Mouse (Mus musculus) megakaryocyte, embryonic 14.5 days (primary cell): Measurements from ENCODE around the gene Aplf.

ENCODE experiments used
- FLI1 ChIP-seq: IDR thresholded peaks from 2 replicates; pipeline ENCODE4 v1.6.1; 2012; ENCODE audit warnings: low read length, inconsistent platforms, mixed read lengths
- GATA1 ChIP-seq: IDR thresholded peaks from 3 replicates; pipeline ENCODE4 v1.6.1; 2012; ENCODE audit warnings: mixed read lengths, low read length, inconsistent platforms, borderline replicate concordance

DNA sequence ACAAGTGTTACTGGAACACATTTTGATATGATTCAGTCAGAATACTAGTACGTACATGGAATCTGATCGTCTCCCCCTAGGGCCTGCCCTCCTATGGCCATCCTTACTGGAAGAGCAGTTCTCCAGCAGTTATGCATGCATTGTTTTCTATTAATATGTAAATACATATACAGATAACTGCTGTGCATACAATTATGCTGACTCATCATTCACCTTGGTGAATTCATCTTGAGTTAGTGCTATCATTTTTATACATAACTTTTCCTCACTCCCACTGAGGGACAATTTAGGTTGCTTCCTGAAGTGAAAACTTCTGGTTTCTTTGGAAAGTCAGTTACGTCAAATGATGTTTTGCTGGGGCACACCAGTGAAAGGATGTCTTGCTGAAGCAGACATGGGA lies 48.8 kb downstream of the Aplf start:
- TF ChIP-seq GATA1 = no peak
- TF ChIP-seq FLI1 = no peak
